Mouse (Mus musculus) liver, adult 2 months (tissue): ENCODE results near the gene Ptch1.

Source experiments
- CTCF ChIP-seq: fragments of 200-500 bp; IDR thresholded peaks from 2 replicates; pipeline ENCODE4 v1.5.1; 2011; ENCODE audit warnings: low read depth, low read length, control low read depth
- POLR2A ChIP-seq: fragments of 200-500 bp; IDR thresholded peaks from 2 replicates; pipeline ENCODE4 v1.6.1; 2011; ENCODE audit warnings: low read length, control low read depth; ENCODE audit not compliant: insufficient read depth; ENCODE audit errors: extremely low read depth

DNA sequence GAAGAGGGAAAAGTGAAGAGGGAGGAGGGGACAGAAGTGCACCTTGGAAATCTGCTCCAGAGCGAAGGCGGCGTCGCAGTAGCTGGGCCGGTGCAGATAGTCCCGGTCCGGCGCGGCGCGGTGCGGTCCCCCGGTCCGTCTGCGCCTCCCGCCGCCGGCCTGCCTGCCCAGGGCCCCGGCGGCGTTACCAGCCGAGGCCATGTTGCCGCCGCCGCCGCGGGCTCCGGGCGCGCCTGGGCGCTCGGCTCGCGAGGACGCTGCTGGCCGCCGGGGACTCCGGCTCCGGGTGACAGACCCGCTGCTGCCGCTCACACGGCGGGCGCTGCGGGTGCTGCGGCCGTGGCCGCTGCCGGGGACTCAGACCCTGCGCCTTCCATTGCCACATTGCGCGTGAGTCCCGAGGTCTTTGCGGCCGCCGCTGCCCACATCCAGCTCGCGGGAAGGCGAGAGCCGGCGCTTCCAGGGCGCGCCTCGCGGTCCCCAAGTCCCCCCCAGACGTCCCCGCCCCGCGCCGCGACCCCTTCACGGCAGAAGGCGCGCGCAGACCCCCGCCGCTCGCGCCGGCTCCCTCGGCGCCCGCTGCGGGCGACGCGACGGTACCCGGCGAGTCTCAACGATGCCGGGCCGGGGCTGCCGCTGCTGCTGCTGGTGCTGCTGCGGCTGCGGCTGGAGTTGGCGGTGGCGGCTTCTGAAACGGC lies 7.9 kb downstream of the Ptch1 start:
- no peak for TF ChIP-seq POLR2A
- no peak for TF ChIP-seq CTCF
